Mouse (Mus musculus): ENCODE results near the gene Abcb7.

Gene Abcb7

DNA sequence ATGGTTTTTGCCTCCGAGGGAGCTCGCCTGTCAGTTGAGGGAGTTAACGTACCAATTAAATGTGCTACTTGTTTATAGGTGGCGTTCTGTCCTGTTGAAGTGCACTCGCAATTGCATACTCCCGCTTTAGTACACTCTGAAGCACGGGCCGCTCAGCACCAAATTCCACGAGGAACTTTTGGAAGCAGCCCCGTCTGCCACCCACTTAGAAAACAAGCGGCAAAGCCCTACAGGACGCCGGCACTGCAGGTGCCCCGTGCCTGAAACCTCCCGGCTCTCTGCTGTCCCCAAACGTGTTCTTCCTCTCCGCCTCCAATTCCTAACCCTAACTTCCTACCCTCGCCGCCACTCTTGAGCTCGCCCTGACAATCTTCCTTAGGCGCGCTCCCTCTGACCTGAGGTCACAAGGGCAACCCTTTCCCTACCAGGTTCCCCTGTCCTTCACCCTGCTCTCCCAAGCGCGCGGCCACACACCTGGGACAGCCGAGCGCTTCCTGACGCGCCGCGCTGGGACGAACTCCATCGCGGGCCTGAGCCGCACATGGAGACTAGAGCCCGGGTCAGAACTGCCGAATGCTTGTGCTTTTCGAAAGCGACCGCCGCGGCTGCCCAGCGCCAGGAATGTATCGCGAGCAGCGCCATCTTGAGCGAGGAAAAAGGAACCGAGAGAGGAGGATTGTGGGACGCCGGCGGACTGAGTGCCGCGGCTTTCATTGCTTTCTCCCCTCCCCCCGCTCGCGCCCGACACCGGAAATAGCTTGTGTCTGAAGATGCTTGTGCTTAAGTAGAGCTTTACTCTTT, at the start of gene Abcb7:
Gene Abcb7 (minus strand): TSS at position 674 of the 801 bp plus-strand sequence.
- DNase-seq (ENCODE audit: low spot score in 2 of 2), result peak; percentile 63 to 77

DNA sequence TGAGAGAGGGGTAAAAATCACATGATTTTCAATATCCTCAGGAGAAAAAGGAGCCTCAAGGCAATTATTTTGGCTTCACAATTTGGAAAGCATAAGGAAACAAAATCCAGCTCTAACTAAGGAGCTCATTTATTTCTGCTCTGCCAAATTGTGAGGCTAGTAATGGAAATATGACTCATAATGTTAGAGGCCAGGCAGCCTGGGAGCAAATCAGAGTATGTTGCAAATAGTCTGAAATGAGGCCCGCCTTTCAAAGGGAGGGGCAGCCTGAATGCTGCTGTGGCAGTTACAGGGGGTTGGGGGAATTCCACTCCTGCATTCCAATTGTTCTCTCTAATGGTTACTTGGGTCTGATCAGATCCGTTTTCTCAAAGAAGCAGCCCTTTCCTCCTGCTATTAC, 48.1 kb upstream of the Abcb7 start:
- DNase-seq (ENCODE audit: low spot score in 2 of 2), result peak; percentile 40 to 48

DNA sequence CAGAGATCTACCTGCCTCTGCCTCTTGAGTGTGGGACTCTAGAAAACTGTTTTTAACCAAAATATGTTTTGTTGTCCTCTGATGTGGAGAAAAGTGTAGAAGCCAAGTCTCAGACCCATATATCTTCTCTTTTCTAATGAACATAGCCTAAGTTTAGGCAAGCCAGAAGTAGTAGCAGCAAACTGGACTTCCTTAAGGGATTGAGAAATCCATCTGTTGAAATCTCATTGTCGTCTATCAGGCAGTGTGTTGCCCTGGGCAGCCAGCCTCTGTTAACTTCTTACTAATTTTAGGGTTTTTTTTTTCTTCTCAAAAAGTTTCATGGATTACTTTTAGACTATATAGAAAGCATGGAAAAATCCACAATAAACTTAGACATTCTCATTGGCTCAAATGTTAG, 38.8 kb upstream of the Abcb7 start:
- no peak for DNase-seq (ENCODE audit: low spot score in 2 of 2)

DNA sequence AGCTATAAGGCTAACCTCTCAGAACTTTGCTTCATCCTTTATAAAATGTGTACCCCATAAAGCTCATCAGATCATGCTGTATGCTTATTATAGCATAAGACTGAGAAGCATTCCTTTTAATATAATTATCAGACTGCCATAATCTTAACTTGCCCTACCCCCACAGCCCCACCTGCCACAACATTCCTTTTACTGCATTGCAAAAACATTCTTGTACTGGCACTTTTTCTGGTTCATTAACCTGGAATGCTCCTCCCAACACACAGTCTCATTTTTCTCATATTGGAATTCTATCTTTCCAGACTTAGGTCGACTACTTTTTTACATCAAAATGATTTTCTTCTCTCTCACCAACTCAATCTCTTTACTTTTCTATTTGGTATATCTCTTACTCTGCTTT, 19.8 kb upstream of the Abcb7 start:
- no peak for DNase-seq (ENCODE audit: low spot score in 2 of 2)

DNA sequence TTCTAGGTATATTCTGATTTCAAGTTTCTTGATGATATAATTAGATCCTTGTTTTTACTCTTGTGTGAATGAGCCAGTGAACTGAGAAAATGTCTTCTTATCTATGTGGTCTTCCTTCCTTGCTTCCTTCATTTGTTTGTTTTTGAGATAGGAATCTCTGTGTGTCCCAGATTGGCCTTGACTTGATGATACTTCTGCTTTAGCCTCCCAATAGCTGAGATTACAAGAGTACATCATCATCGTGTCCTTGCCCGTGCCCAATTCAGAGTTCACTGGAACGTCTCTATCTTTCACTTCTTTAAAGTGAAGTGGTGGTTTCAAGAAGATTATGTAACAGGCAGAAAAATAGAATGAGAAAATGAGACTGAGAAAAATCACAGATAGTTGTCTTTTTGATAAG, 14.5 kb upstream of the Abcb7 start:
- DNase-seq (ENCODE audit: low spot score in 2 of 2), result no peak

DNA sequence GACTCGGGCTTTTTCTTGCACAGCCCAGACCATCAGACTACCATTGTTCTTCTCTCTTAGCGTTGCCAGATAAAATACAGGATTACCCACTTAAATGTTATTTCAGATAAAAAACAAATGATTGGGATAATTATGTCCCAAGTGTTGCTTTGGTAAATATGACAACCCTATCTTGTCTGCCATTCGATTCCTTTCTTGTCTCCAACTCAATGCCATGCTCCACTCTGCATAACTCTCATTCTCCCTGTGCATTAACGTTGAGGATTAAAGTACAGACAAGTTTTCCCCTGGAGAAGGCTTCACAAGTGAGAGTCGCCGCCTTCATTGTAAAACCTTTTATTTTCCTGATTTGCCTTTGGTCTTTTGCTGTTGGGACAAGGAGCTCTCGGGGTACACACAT, 339 bp upstream of the Abcb7 start:
- no peak for DNase-seq (ENCODE audit: low spot score in 2 of 2)

DNA sequence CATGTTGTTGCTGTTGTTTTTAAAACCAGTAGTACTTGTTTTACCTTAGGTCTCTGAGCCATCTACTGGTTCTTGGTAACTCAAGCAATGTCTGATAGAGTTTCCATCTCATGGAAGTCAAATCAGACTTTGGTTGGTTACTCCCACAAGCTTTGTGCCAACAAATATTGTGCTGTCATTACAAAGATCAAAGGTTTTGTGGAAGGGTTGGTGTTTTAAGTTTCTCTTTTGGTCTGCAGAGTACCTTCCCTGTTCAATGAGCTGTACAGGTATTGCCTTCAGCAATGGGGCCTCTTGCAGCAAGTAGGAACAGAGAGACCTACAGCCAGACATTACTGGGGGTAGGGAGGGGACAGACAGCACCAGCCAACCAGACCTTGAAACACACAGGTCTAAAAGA, 5.5 kb downstream of the Abcb7 start:
- no peak for DNase-seq (ENCODE audit: low spot score in 2 of 2)

DNA sequence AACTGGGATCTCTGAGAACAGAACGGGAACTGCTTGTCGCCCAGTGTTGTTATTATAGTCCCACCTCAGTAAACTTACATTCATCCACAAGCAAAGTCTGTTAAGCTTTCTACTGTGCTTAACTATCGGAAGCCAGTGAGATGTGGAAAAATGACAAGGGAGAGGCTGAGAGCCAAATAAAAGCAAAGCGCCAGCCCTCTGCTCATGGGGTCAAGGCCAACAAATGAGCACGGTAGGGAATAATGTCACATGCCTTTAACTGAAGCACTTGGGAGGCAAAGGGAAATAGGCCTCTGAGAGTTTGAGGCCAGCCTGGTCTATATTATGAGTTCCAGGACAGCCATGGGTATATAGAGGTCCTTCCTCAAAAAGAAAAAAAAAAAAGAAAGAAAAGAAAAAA, 11.2 kb downstream of the Abcb7 start:
- no peak for DNase-seq (ENCODE audit: low spot score in 2 of 2)

DNA sequence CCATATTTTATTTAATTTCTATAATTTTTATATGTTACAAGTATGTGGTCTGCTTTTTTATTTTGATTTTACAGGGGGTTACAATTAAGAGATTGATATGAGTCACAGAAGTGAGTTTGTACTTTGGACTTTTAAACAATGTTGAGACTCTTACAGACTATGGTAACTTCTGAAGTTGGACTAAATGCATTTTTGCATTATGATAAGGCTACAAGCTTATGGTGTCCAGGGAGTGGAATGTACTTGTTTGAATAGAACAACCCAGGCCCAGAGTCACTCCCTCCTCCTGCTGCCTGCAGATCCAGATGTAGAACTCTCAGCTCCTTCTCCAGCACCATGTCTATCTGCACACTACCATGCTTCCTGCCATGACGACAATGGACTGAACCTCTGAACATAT, 12.5 kb downstream of the Abcb7 start:
- no peak for DNase-seq (ENCODE audit: low spot score in 2 of 2)

DNA sequence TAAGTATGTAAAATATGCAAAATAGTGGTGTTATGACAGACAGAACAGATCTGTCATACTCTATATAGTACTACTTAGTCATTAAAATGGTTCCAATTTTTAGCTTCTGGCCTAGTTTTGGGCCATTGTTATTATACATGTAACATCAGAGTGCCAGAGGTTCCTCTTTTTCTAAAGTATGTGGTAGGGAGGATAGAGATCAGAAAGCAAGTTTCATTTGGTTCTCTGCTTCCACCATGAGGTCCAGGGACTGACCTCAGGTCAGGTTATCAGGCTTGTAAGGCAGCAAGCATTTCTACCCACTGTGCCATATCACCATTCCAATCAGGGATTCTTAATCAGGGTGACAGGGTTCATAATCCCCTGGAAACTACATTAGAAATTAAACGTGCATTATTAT, 16.1 kb downstream of the Abcb7 start:
- DNase-seq (ENCODE audit: low spot score in 2 of 2), result no peak

DNA sequence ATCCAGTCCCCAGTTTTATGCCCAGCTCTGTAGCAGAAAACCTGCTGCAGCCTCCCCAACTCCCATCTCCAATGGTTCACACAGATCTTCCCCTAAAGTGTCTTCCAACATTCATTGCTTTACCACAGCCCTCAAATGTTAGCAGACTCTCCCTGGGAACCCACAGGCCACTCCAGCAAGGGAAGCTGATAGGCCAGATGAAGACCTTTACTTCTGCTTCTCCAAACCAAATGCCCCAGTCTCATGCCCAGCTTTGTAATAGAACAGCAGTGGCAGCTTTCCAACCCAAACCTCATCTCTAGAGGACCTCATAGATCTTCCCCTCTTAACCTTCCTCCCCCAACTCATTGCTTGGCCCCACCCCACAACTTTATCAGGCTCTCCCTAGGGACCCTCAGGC, 54.0 kb downstream of the Abcb7 start:
- DNase-seq (ENCODE audit: low spot score in 2 of 2), result no peak

DNA sequence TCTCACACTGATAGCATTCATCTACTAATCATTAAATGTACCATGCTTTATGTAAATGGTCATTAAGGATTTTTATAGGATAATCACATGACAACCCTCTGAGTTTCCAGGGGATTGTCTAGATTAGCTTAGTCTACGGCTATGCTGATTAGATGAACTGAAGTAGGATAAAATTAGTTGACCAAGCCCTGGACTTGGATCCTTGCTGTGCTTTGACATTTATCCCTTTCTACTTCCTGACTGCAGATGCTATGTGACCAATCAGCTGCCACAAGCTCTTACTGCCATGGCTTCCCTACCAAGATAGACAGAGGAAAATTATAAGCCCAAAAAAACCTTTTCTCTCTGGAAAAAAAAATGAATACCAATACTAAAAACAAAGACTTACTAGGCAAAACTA, 57.8 kb downstream of the Abcb7 start:
- no peak for DNase-seq (ENCODE audit: low spot score in 2 of 2)

DNA sequence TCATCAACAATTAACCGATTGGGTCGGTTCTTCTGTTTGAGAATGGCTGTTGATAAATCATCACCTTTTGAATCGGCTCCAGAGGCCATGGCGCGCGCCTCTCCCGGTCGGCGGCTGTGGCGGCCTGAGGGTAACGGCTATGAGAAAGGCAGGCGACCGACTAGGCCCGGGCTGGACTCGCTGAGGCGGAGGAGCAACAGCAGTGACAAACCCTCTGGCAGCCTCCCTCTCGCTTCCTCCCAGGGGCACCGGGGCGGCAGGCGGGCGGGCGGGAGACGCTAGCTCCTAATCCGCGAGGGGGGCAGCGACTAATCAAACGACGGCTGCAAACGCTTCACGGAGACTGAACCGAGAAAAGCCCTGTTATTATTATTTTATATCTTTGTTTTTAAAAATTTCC, 65.5 kb downstream of the Abcb7 start:
- DNase-seq (ENCODE audit: low spot score in 2 of 2), result peak; percentile 14 to 21

DNA sequence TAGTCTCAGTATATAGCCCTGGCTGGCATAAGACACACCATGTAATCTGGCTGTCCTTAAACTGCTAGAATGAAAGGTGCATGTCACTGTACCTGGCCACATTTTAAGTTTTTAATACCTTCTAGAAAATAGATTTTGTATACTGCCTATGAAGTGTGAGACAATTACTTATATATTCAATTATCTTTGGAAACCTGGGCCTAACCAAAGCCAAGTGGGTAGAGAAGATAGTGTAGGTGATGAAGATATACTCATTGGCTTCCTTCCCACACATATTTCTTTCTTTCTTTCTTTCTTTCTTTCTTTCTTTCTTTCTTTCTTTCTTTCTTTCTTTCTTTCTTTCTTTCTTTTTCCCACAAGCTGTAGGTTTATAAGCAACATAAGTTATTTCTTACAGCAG, 121.9 kb downstream of the Abcb7 start:
- DNase-seq (ENCODE audit: low spot score in 2 of 2), result no peak

DNA sequence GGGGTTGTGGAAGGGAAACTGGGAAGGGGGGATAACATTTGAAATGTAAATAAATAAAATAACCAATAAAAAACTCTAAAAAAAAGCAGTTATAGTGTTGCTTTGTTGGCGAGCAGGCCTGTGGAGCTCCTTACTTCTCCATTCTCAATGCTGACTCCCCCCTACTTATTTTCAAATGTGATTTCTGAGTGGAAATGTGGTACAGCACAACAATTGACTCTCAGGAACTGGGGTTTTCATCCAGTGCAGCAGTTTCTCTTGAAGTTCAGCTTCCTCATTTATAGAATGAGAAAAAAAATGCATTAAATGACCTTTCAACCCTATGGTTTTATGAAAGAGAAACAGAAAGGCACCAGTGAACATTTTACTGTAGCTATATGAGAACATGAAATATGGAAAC, 133.8 kb downstream of the Abcb7 start:
- DNase-seq (ENCODE audit: low spot score in 2 of 2), result no peak

DNA sequence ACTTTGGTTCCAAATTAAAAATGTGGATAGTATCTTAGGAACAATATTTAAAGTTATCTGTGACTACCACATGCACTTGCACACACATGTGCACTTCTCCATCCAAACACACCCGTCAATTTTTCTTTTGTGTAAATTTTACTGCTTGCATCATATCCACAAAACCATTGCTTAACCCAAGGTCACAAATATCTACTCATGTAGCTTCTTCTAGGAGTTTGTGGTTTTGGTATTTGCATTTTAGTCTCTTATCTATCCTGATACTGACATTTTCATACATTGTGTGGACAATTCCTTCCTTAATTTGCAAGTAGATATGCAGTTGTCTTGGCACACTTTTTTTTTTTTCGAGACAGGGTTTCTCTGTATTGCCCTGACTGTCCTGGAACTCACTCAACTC, 149.3 kb downstream of the Abcb7 start:
- DNase-seq (ENCODE audit: low spot score in 2 of 2), result no peak

DNA sequence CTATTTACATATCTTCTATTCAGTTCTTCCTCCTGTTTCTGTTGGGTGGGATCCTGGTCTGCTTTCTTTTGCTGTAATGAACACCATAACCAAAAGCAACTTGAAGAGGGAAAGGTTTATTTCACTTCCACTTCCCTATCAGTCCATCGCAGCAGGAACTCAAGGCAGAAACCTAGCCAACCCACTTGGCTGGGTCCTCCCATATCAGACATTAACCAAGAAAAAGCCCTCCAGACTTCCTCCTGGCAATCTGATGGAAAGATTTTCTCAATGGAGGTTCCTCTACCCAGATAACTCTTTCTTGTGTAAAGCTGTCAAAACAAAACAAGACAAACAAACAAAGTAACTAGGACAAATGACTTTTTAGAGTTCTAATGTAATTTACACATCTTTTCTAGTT, 151.2 kb downstream of the Abcb7 start:
- no peak for DNase-seq (ENCODE audit: low spot score in 2 of 2)

DNA sequence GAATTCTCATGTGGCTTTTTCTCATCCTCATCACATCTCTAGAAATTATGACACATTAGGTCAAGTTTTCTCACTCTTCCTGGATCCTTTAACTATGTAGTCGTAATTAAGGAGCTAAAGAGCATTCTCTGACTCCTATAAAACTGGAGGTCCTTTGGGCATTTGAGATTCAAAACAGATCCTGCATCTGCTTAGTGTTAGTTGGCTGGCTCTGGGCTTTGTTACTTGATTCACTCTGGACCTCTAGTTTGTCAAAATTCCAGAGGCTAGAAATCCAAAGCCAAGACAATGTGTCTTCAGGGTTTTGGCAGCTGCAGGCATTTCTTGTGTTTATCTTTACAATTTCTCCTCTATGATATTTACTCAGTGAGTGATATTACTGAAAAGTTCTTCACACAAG, 157.1 kb downstream of the Abcb7 start:
- no peak for DNase-seq (ENCODE audit: low spot score in 2 of 2)
